ENCODE assay signal across 15 mouse cellular contexts in genomic region chr9:25527359-25528038, GRCm38 (mm10). TPM values are rescaled to one million over a fixed set of nuclear protein-coding genes. Genes with fewer than 3 reads are reported as not detected.
A peak's percentile ranks its signal among the peaks of the same experiment; 100 is the strongest.
DNase-seq lines count a peak whose midpoint lies in the region; ATAC-seq and TF ChIP-seq lines count a peak whose summit lies in the region.
"Had no signal": no experiment of that assay in that cellular context is flagged by ENCODE, and none has a peak within 500 bp of the region (broad histone marks: within the 10 kb centered on the region; RNA-seq: fewer than 3 reads in every experiment).

No protein-coding gene starts in this region.

- no peaks in the 10 kb centered on the region for H3K9me3 ChIP-seq in hindbrain, embryonic 12.5 days (replicated peaks)
- H3K9me3 ChIP-seq in hindbrain, postnatal 0 days (ENCODE audit: low read length), result no peaks in the 10 kb centered on the region
- H3K9me3 ChIP-seq in embryonic facial prominence, embryonic 11.5 days (replicated peaks; ENCODE audit: control insufficient read depth, low read length), result no peaks in the 10 kb centered on the region
- H3K9me3 ChIP-seq in limb, embryonic 13.5 days, result no peaks in the 10 kb centered on the region
- H3K9me3 ChIP-seq: midbrain, embryonic 13.5 days had no signal

- H3K4me3 ChIP-seq in hindbrain, embryonic 12.5 days, result no peak overlapping the region
- H3K4me3 ChIP-seq in hindbrain, postnatal 0 days (ENCODE audit: low read length), result no peak overlapping the region
- no peak overlapping the region for H3K4me3 ChIP-seq in embryonic facial prominence, embryonic 11.5 days (ENCODE audit: low read depth, low read length)
- H3K4me3 ChIP-seq in limb, embryonic 13.5 days, result no peak overlapping the region
- H3K4me3 ChIP-seq: erythroblast, embryonic 14.5 days; midbrain, embryonic 13.5 days had no signal

- no peak overlapping the region for H3K9ac ChIP-seq in hindbrain, embryonic 12.5 days
- no peak overlapping the region for H3K9ac ChIP-seq in hindbrain, postnatal 0 days (replicated peaks; ENCODE audit: low read length)
- no peak overlapping the region for H3K9ac ChIP-seq in embryonic facial prominence, embryonic 11.5 days (replicated peaks; ENCODE audit: low read length)
- H3K9ac ChIP-seq in limb, embryonic 13.5 days, result no peak overlapping the region
- H3K9ac ChIP-seq: midbrain, embryonic 13.5 days had no signal

- ATAC-seq in frontal cortex, adult (ENCODE audit: low TSS enrichment), result peak; percentile 20; the same call in 1 of the 2 replicates
- ATAC-seq in hindbrain, embryonic 12.5 days (ENCODE audit: low FRiP score), result no peak
- ATAC-seq in hindbrain, postnatal 0 days, result no peak
- ATAC-seq in embryonic facial prominence, embryonic 11.5 days (replicated peaks; ENCODE audit: insufficient number of reproducible peaks, low FRiP score, low TSS enrichment, low read depth), result no peak; the same call in 1 of the 2 replicates
- peak; percentile 70 for ATAC-seq in limb, embryonic 13.5 days (ENCODE audit: low FRiP score, low read depth)

- H3K4me1 ChIP-seq in hindbrain, embryonic 12.5 days, result peaks cover 6% of the 10 kb centered on the region; the same call in 1 of the 2 replicates
- H3K4me1 ChIP-seq in hindbrain, postnatal 0 days (ENCODE audit: insufficient read depth, low read length), result no peaks in the 10 kb centered on the region
- H3K4me1 ChIP-seq in embryonic facial prominence, embryonic 11.5 days (ENCODE audit: control insufficient read depth, insufficient read depth, low read length), result peaks cover 4% of the 10 kb centered on the region; the same call in 1 of the 2 replicates
- H3K4me1 ChIP-seq in limb, embryonic 13.5 days, result peaks cover 26% of the 10 kb centered on the region

- H3K27me3 ChIP-seq in hindbrain, embryonic 12.5 days, result no peaks in the 10 kb centered on the region
- no peaks in the 10 kb centered on the region for H3K27me3 ChIP-seq in hindbrain, postnatal 0 days (ENCODE audit: insufficient read depth, low read length)
- no peaks in the 10 kb centered on the region for H3K27me3 ChIP-seq in embryonic facial prominence, embryonic 11.5 days (ENCODE audit: control insufficient read depth, insufficient read depth, low read length)
- no peaks in the 10 kb centered on the region for H3K27me3 ChIP-seq in limb, embryonic 13.5 days
- H3K27me3 ChIP-seq: midbrain, embryonic 13.5 days had no signal

- 62% methylated on average over 7 of the region's 7 CpGs for WGBS in hindbrain, embryonic 12.5 days
- 62% methylated on average over 7 of the region's 7 CpGs for WGBS in hindbrain, postnatal 0 days
- WGBS in embryonic facial prominence, embryonic 11.5 days, result 52% methylated on average over 7 of the region's 7 CpGs
- 24% methylated on average over 7 of the region's 7 CpGs for WGBS in limb, embryonic 13.5 days

- peak overlapping the region; percentile 30; the same call in 1 of the 2 replicates for H3K27ac ChIP-seq in hindbrain, embryonic 12.5 days
- no peak overlapping the region for H3K27ac ChIP-seq in hindbrain, postnatal 0 days
- H3K27ac ChIP-seq in embryonic facial prominence, embryonic 11.5 days (replicated peaks; ENCODE audit: low read depth, low read length), result peak overlapping the region; percentile 22
- peak overlapping the region; percentile 85 for H3K27ac ChIP-seq in limb, embryonic 13.5 days
- H3K27ac ChIP-seq: midbrain, embryonic 13.5 days had no signal

- no peak overlapping the region for H3K4me2 ChIP-seq in hindbrain, embryonic 12.5 days (replicated peaks)
- no peak overlapping the region for H3K4me2 ChIP-seq in hindbrain, postnatal 0 days (ENCODE audit: low read depth, low read length)
- no peak overlapping the region for H3K4me2 ChIP-seq in embryonic facial prominence, embryonic 11.5 days (ENCODE audit: low read depth, low read length)
- H3K4me2 ChIP-seq in limb, embryonic 13.5 days (replicated peaks), result peak overlapping the region; percentile 30
- H3K4me2 ChIP-seq: liver, embryonic 11.5 days; midbrain, embryonic 13.5 days had no signal

- DNase-seq in frontal cortex, postnatal 25 days (ENCODE audit: low spot score in 2 of 2), result no peak
- DNase-seq in hindbrain, postnatal 0 days (ENCODE audit: low spot score), result no peak
- DNase-seq in embryonic facial prominence, embryonic 11.5 days (ENCODE audit: low spot score), result peak; percentile 30
- no peak for DNase-seq in right cerebral cortex, adult 18-20 months
- DNase-seq in cerebellum, postnatal 25 days, result no peak
- DNase-seq: B cell, adult 2 months; cerebellum, adult 11 months; lung, postnatal 14 days; spleen, adult 18-20 months had no signal

- TF ChIP-seq CTCF in hindbrain, postnatal 0 days (IDR thresholded peaks at IDR 0.05; ENCODE audit: low read depth), result no peak

- no peaks in the 10 kb centered on the region for H3K36me3 ChIP-seq in hindbrain, embryonic 12.5 days
- no peaks in the 10 kb centered on the region for H3K36me3 ChIP-seq in hindbrain, postnatal 0 days (ENCODE audit: insufficient read depth, low read length)
- H3K36me3 ChIP-seq in embryonic facial prominence, embryonic 11.5 days (replicated peaks; ENCODE audit: control insufficient read depth, insufficient read depth, low read depth, low read length), result no peaks in the 10 kb centered on the region
- no peaks in the 10 kb centered on the region for H3K36me3 ChIP-seq in limb, embryonic 13.5 days
- H3K36me3 ChIP-seq: midbrain, embryonic 13.5 days had no signal

RNA-seq across cellular contexts. Expression of gene Eepd1, which starts 46.2 kb away (rescaled TPM):
- polyA plus RNA-seq in hindbrain, embryonic 12.5 days (2016; fragmentation: Nextera tagmentation; extraction: Ambion mirVana), result 7.5 and 8.0 TPM in 2 replicates
- total RNA-seq in hindbrain, postnatal 0 days (2014; rRNA removed), result 14.5 TPM in 2 replicates
- polyA plus RNA-seq in hindbrain, postnatal 0 days (2015; fragmentation: Nextera tagmentation; extraction: Ambion mirVana), result 15.8 and 16.3 TPM in 2 replicates
- 15.5 and 16.1 TPM in 2 replicates for polyA plus RNA-seq in embryonic facial prominence, embryonic 11.5 days (2014; fragmentation: Nextera tagmentation; extraction: Ambion mirVana)
- polyA plus RNA-seq in limb, embryonic 13.5 days (2015; fragmentation: Nextera tagmentation; extraction: Ambion mirVana), result 22.8 and 23.0 TPM in 2 replicates

Comparison
In these comparisons a context has a peak if more than half of its experiments do, and no peak if none do; other contexts are left out.
1. ATAC-seq: peak in frontal cortex, adult (single experiment) and limb, embryonic 13.5 days (single experiment); none in hindbrain, embryonic 12.5 days (single experiment), hindbrain, postnatal 0 days (single experiment) and embryonic facial prominence, embryonic 11.5 days (single experiment).